Mouse (Mus musculus) ES-E14 (cell line): ENCODE measurements around the gene Kmt2d. TPM values are rescaled to one million over a fixed set of nuclear protein-coding genes. Genes with fewer than 3 reads are reported as not detected.

Experiments
- DNase-seq: peaks from one replicate; pipeline ENCODE4 v3.0.0-alpha.2; 2013; ENCODE audit warnings: low read depth, low spot score
- H3K27ac ChIP-seq: 2 replicates; pipeline ENCODE4 v1.5.1; 2012; ENCODE audit warnings: low read depth, mild to moderate bottlenecking, low read length, moderate library complexity, mixed read lengths; ENCODE audit not compliant: poor library complexity, insufficient read depth, severe bottlenecking
- H3K36me3 ChIP-seq: 2 replicates; pipeline ENCODE4 v1.6.1; 2012; ENCODE audit warnings: mild to moderate bottlenecking, low read length, moderate library complexity, mixed read lengths; ENCODE audit not compliant: control insufficient read depth, poor library complexity, insufficient read depth, severe bottlenecking
- H3K4me1 ChIP-seq, 2 experiments: fragments of 150-350 bp in 1 of 2; sonication (generic) in 1 of 2; 2 replicates each; pipeline ENCODE4 v1.6.1; 2012; ENCODE audit warnings: low read length in 2 of 2, mild to moderate bottlenecking in 1 of 2, mixed read lengths in 1 of 2; ENCODE audit not compliant: control insufficient read depth in 2 of 2, insufficient read depth in 2 of 2, poor library complexity in 1 of 2
- H3K4me3 ChIP-seq, 2 experiments: fragments of 150-350 bp in 1 of 2; sonication (generic) in 1 of 2; 2 replicates each; pipeline ENCODE4 v1.5.1; 2012; ENCODE audit warnings: low read length in 2 of 2, low read depth in 1 of 2, mild to moderate bottlenecking in 1 of 2, mixed read lengths in 1 of 2; ENCODE audit not compliant: insufficient read depth in 1 of 2, poor library complexity in 1 of 2, severe bottlenecking in 1 of 2
- H3K9ac ChIP-seq: 2 replicates; pipeline ENCODE4 v1.6.1; 2012; ENCODE audit warnings: low read depth, mild to moderate bottlenecking, low read length, mixed read lengths; ENCODE audit not compliant: poor library complexity, insufficient read depth, severe bottlenecking
- H3K9me3 ChIP-seq: fragments of 150-350 bp; sonication (generic); 2 replicates; pipeline ENCODE4 v1.6.1; 2012; ENCODE audit warnings: low read depth, mild to moderate bottlenecking, low read length; ENCODE audit not compliant: control insufficient read depth, insufficient read depth
- CHD2 ChIP-seq: IDR thresholded peaks from 2 replicates; pipeline ENCODE4 v1.6.1; 2014; ENCODE audit warnings: mild to moderate bottlenecking, low read depth, low read length, inconsistent platforms
- HCFC1 ChIP-seq: IDR thresholded peaks from 2 replicates; pipeline ENCODE4 v1.6.1; 2012; ENCODE audit warnings: low read length, inconsistent platforms, borderline replicate concordance; ENCODE audit not compliant: insufficient read depth
- MAFK ChIP-seq: IDR thresholded peaks from 2 replicates; pipeline ENCODE4 v1.6.1; 2014; ENCODE audit warnings: mild to moderate bottlenecking, low read depth, low read length, inconsistent platforms; ENCODE audit not compliant: insufficient read depth
- ZC3H11A ChIP-seq: IDR thresholded peaks from 2 replicates; pipeline ENCODE4 v1.6.1; 2012; ENCODE audit warnings: low read depth, mild to moderate bottlenecking, inconsistent platforms, low read length, borderline replicate concordance
- ZNF384 ChIP-seq: IDR thresholded peaks from 2 replicates; pipeline ENCODE4 v1.6.1; 2012; ENCODE audit warnings: low read depth, low read length, inconsistent platforms
- in situ Hi-C, 2 experiments: fragments of 600-800 bp; cut with MboI; formaldehyde crosslinking; loops; one replicate each; pipeline ENCODE4 v1.15.1; 2025; ENCODE audit warnings: low sequenced_read_pairs in 2 of 2, inconsistent platforms in 1 of 2; ENCODE audit not compliant: unreplicated experiment in 2 of 2
- total RNA-seq: library from RNA; depleted of rRNA; stranded (reverse); fragments of 300-350 nt; gene quantifications from 2 replicates; pipeline ENCODE4 v1.2.3, GENCODE M21; 2012

Kmt2d gene
- total RNA-seq, 1 experiment: 35.9 TPM

DNA sequence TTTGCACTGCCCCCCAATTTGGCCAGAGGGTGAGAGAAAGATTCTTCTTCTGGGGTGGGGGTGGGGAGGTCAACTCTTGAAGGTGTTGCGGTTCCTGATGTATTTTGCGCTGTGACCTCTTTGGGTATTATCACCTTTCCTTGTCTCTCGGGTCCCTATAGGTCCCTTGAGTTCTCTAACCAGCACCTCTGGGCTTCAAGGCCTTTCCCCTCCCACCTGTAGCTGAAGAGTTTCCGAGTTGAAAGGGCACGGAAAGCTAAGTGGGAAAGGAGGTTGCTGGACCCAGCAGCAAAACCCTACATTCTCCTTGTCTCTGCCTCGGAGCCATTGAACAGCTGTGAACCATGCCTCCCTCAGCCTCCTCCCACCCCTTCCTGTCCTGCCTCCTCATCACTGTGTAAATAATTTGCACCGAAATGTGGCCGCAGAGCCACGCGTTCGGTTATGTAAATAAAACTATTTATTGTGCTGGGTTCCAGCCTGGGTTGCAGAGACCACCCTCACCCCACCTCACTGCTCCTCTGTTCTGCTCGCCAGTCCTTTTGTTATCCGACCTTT is 77.8 kb downstream of the Kmt2d start:
- Histone ChIP-seq H3K9me3 (no peaks in the 10 kb centered on the region), H3K4me3 (no peak overlapping the region), H3K27ac (no peak overlapping the region), H3K36me3 (no peaks in the 10 kb centered on the region), H3K9ac (no peak overlapping the region), H3K4me1 (peaks cover 0 to 26% of the 10 kb centered on the region in 2 experiments; a peak in 1 of 4 replicates)
- DNase-seq: no peak
- no peak for TF ChIP-seq HCFC1
- TF ChIP-seq CHD2: no peak
- in situ Hi-C loops: loop anchor here in 1 of 2 experiments (25.0 kb wide), 1 partner anchor 294 kb away; the partner anchor contains the start of genes C1ql4 and Dnajc22

DNA sequence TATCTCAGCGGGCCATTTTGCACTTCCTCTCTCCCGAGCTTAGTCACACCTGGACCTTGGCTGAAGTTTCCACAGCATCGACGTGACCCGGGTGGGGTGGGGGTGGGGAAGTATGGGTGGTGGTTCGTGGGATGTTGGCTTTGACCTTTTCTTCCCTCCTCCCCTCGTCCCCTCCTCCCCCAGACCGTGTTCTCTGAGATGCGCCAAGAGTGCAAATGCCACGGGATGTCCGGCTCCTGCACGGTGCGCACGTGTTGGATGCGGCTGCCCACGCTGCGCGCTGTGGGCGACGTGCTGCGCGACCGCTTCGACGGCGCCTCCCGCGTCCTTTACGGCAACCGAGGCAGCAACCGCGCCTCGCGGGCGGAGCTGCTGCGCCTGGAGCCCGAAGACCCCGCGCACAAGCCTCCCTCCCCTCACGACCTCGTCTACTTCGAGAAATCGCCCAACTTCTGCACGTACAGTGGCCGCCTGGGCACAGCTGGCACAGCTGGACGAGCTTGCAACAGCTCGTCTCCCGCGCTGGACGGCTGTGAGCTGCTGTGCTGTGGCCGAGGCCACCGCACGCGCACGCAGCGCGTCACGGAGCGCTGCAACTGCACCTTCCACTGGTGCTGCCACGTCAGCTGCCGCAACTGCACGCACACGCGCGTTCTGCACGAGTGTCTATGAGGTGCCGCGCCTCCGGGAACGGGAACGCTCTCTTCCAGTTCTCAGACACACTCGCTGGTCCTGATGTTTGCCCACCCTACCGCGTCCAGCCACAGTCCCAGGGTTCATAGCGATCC is 78.6 kb downstream of the Kmt2d start:
- Histone ChIP-seq H3K9ac (no peak overlapping the region; the same call in 1 of the 2 replicates), H3K9me3 (no peaks in the 10 kb centered on the region), H3K4me3 (peak overlapping the region; percentile 11 to 61; a peak in 3 of 4 replicates), H3K27ac (no peak overlapping the region), H3K36me3 (no peaks in the 10 kb centered on the region), H3K4me1 (peaks cover 0 to 26% of the 10 kb centered on the region in 2 experiments; a peak in 1 of 4 replicates)
- DNase-seq: no peak
- in situ Hi-C loops: loop anchor here in 1 of 2 experiments (25.0 kb wide), 1 partner anchor 295 kb away; the partner anchor contains the start of genes C1ql4 and Dnajc22
- TF ChIP-seq CHD2 (no peak), MAFK (no peak), ZC3H11A (no peak), ZNF384 (no peak), HCFC1 (no peak)

DNA sequence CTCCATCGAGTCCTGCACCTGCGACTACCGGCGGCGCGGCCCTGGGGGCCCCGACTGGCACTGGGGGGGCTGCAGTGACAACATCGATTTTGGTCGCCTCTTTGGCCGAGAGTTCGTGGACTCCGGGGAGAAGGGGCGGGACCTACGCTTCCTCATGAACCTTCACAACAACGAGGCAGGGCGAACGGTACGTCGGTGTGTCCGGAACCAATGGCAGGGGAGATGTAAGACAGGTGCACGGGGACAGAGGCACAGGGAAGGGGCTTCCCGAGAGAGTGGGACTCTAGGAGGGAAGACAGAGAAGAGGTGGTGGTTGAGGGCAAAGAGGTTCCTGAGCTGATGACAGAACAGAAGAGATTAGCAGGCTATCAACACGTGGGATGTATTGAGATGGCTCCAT is 79.2 kb downstream of the Kmt2d start:
- TF ChIP-seq ZNF384 (no peak), MAFK (no peak), HCFC1 (no peak), ZC3H11A (no peak), CHD2 (no peak)
- Histone ChIP-seq H3K36me3 (no peaks in the 10 kb centered on the region), H3K4me1 (peaks cover 0 to 26% of the 10 kb centered on the region in 2 experiments; a peak in 1 of 4 replicates), H3K9ac (no peak overlapping the region), H3K9me3 (no peaks in the 10 kb centered on the region), H3K27ac (no peak overlapping the region), H3K4me3 (peak overlapping the region in 1 of 2 experiments; percentile 8; a peak in 1 of 4 replicates)
- DNase-seq: no peak
- in situ Hi-C loops: loop anchor here in 1 of 2 experiments (25.0 kb wide), 1 partner anchor 296 kb away; the partner anchor contains the start of genes C1ql4 and Dnajc22

DNA sequence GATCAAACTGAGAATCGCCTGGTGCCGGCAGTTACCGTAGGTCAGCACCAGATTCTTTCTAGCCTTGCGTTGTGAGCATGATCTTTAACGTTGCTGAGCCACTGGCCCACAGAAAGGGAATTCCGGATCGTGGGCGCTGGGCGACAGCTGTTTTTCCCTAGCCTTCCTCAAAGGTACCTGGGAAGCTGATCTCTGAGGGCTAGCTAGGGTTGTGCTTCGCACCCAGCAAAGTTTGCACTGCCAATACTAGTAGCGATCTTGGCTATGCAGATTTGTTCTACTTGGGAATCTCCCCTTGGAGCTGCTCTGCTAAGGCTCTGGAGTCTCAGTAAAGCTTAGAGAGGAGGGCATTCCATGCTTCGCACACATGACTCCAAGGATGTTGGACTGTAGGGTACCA is 79.8 kb downstream of the Kmt2d start:
- Histone ChIP-seq H3K27ac (no peak overlapping the region), H3K36me3 (no peaks in the 10 kb centered on the region), H3K4me1 (peaks cover 0 to 26% of the 10 kb centered on the region in 2 experiments; a peak in 1 of 4 replicates), H3K4me3 (peak overlapping the region in 1 of 2 experiments; percentile 8; a peak in 1 of 4 replicates), H3K9me3 (no peaks in the 10 kb centered on the region), H3K9ac (no peak overlapping the region)
- in situ Hi-C loops: loop anchor here in 1 of 2 experiments (25.0 kb wide), 1 partner anchor 296 kb away; the partner anchor contains the start of genes C1ql4 and Dnajc22
- DNase-seq: no peak
- TF ChIP-seq CHD2: no peak
- no peak for TF ChIP-seq MAFK
- TF ChIP-seq ZC3H11A: no peak
- no peak for TF ChIP-seq HCFC1
- TF ChIP-seq ZNF384: no peak
